Mouse (Mus musculus) liver, embryonic 12.5 days (tissue): Measurements from ENCODE around the gene Msl1. TPM values are rescaled to one million over a fixed set of nuclear protein-coding genes. Genes with fewer than 3 reads are reported as not detected.
A peak's percentile ranks its signal among the peaks of the same experiment; 100 is the strongest.

Source experiments
- ATAC-seq: fragments of 200-750 bp; cut with Nextera tagmentation; 2 replicates; pipeline ENCODE4 v1.8.0; 2017; ENCODE audit warnings: moderate number of reproducible peaks, mild to moderate bottlenecking, moderate library complexity
- H3K27ac ChIP-seq: fragments of 300-500 bp; sonication (generic); 2 replicates; pipeline ENCODE4 v1.5.1; 2016; ENCODE audit warnings: mild to moderate bottlenecking
- H3K27me3 ChIP-seq: fragments of 300-500 bp; sonication (generic); replicated peaks from 2 replicates; pipeline ENCODE4 v1.6.1; 2016; ENCODE audit warnings: mild to moderate bottlenecking, moderate library complexity
- H3K36me3 ChIP-seq: fragments of 300-500 bp; sonication (generic); 2 replicates; pipeline ENCODE4 v1.6.1; 2016; ENCODE audit warnings: mild to moderate bottlenecking, moderate library complexity
- H3K4me1 ChIP-seq: fragments of 300-500 bp; sonication (generic); 2 replicates; pipeline ENCODE4 v1.6.1; 2016
- H3K4me2 ChIP-seq: fragments of 300-500 bp; sonication (generic); 2 replicates; pipeline ENCODE4 v1.6.1; 2016; ENCODE audit warnings: mild to moderate bottlenecking, moderate library complexity
- H3K4me3 ChIP-seq: fragments of 300-500 bp; sonication (generic); 2 replicates; pipeline ENCODE4 v1.5.1; 2016; ENCODE audit warnings: mild to moderate bottlenecking, moderate library complexity
- H3K9ac ChIP-seq: fragments of 300-500 bp; sonication (generic); 2 replicates; pipeline ENCODE4 v1.6.1; 2016; ENCODE audit warnings: mild to moderate bottlenecking, moderate library complexity
- H3K9me3 ChIP-seq: fragments of 300-500 bp; sonication (generic); replicated peaks from 2 replicates; pipeline ENCODE4 v1.6.1; 2016; ENCODE audit warnings: mild to moderate bottlenecking, moderate library complexity
- WGBS: fragments of 180-500 bp; shearing (Covaris S2); methylation state at CpG from one replicate; pipeline ENCODE4 v1.1.7; 2016; ENCODE audit not compliant: insufficient replicate concordance; 5-methylcytosine and 5-hydroxymethylcytosine counted together
- polyA plus RNA-seq: library from polyadenylated mRNA; unstranded; fragments of >200 nt; fragmentation: Nextera tagmentation; extraction: Ambion mirVana; gene quantifications from 2 replicates; pipeline ENCODE4 v1.2.1, GENCODE M21; 2016

Gene Msl1
- polyA plus RNA-seq, 1 experiment from 2014 or later, result 11.5 TPM

DNA sequence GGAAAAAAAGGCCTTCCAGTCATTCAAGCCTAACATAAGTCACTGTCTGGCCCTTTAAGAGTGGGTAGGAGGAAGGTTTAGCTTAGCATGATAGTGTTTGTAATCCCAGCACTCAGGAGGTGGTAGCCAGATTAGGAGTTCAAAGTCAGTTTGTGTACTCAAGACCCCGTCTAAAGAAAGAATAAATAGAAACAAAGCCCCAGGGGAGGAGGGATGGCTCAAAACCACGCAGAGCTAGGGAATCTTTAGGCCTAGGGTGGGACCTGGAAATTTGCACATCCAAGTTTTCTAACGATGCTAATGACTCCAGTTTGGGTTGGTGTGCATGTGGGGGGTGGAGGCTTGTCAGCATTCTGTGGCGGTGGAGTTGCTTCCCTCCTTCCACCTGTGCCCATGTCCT is 3.2 kb upstream of the Msl1 start:
- WGBS, result 32% methylated on average over 4 of the region's 4 CpGs
- no peak overlapping the region for H3K4me2 ChIP-seq

DNA sequence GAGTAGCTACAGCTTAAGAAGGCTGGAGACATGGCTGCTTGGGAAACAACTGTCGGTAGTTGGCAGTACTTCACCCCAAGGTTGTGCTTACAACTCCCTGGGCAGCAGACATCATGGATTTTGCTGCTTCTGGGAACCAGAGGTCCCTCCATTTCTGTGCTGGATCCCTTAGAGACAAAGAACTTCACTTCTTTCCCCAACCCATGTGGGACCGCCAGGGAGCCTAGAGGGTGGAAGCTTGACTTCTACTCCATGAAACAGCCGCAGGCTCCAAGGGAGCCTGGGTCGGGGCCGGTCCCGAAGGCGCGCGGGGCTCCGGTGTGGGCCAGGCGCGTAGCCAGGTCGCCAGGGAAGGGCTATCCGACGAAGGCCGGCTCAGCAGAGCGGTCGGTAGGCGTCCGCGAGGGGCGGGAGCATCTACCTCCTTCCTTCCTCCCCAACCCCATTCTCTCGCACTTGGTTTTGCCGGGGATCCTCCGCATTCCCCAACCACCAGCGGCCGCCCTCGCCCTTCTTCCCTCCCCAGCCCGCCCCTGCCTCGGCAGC is 774 bp upstream of the Msl1 start:
- H3K4me2 ChIP-seq, result peak overlapping the region; percentile 96
- WGBS, result under 1% methylated on average over 30 of the region's 30 CpGs
- no peaks in the 10 kb centered on the region for H3K9me3 ChIP-seq
- H3K27ac ChIP-seq, result peak overlapping the region; percentile 98
- H3K36me3 ChIP-seq, result peaks cover 22% of the 10 kb centered on the region
- peak overlapping the region; percentile 91 for H3K4me3 ChIP-seq
- peak; percentile 68 for ATAC-seq
- no peaks in the 10 kb centered on the region for H3K27me3 ChIP-seq
- H3K4me1 ChIP-seq, result peaks cover 73% of the 10 kb centered on the region
- H3K9ac ChIP-seq, result peak overlapping the region; percentile 99

More for the DNA sequence above, 3.2 kb upstream of the Msl1 start:
- no peak overlapping the region for H3K27ac ChIP-seq
- H3K9me3 ChIP-seq, result no peaks in the 10 kb centered on the region
- no peaks in the 10 kb centered on the region for H3K27me3 ChIP-seq
- H3K4me1 ChIP-seq, result peaks cover 78% of the 10 kb centered on the region
- no peak overlapping the region for H3K9ac ChIP-seq
- H3K36me3 ChIP-seq, result no peaks in the 10 kb centered on the region
- no peak for ATAC-seq
- H3K4me3 ChIP-seq, result no peak overlapping the region

DNA sequence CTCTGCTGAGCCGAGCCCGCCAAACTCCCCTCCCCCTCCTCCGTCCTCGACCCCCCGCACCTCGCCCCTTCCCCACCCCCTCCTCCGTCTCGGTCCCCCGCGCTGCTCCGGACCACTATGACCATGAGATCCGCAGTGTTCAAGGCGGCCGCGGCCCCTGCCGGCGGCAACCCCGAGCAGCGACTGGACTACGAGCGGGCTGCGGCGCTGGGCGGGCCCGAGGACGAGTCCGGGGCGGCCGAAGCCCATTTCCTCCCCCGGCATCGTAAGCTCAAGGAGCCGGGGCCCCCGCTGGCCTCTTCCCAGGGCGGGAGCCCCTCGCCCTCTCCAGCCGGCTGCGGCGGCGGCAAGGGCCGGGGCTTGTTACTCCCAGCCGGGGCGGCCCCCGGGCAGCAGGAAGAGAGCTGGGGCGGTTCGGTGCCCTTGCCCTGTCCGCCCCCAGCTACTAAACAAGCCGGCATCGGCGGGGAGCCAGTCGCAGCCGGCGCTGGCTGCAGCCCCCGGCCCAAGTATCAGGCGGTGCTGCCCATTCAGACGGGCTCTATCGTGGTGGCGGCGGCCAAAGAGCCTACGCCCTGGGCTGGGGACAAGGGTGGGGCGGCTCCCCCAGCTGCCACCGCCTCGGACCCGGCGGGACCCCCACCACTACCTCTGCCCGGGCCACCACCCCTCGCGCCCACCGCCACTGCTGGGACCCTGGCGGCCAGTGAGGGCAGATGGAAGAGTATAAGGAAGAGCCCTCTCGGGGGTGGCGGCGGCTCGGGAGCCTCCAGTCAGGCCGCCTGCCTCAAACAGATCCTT is 598 bp downstream of the Msl1 start:
- Histone ChIP-seq H3K4me3 (peak overlapping the region; percentile 91), H3K4me2 (peak overlapping the region; percentile 96), H3K27ac (peak overlapping the region; percentile 98), H3K36me3 (peaks cover 36% of the 10 kb centered on the region), H3K27me3 (no peaks in the 10 kb centered on the region), H3K9ac (peak overlapping the region; percentile 99), H3K9me3 (no peaks in the 10 kb centered on the region), H3K4me1 (peaks cover 59% of the 10 kb centered on the region)
- under 1% methylated on average over 71 of the region's 74 CpGs for WGBS
- ATAC-seq, result peak; percentile 66

DNA sequence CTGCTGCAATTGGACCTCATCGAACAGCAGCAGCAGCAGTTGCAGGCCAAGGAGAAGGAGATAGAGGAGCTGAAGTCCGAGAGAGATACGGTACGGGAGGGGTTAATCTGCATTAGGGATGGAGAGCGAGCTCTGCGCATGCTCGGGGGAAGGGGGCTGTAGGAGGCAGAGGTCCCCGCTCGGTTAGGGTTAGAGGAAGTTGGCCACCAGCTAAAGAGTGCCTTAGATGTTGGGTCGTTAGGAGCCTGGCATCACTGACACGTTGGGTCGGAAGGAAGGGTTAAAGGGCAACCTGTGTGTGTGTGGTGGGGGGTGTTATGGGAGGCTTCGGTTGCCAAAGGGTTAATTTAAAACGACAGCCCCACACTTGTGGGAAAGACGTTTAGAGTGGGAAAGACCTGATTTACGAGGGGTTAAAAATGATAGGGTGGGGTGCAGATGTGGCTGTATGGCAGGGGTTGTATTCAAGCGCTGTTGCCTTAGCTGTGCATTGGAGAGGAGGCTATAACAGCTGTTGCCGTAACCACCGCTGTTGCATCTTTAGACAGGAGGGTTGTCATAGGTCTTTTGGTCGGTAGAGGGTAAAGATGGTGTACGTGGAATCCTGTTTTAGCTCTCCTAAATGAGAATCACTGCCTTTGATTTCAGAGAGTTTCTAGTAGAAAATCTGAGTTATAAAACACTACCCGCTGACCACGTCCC is 1.4 kb downstream of the Msl1 start:
- no peaks in the 10 kb centered on the region for H3K27me3 ChIP-seq
- peak overlapping the region; percentile 98 for H3K27ac ChIP-seq
- H3K4me3 ChIP-seq, result peak overlapping the region; percentile 91
- 5% methylated on average over 23 of the region's 23 CpGs for WGBS
- H3K9ac ChIP-seq, result peak overlapping the region; percentile 99
- ATAC-seq, result peak; percentile 3; the same call in 1 of the 2 replicates
- peaks cover 43% of the 10 kb centered on the region for H3K36me3 ChIP-seq
- peaks cover 52% of the 10 kb centered on the region for H3K4me1 ChIP-seq
- peak overlapping the region; percentile 96 for H3K4me2 ChIP-seq
- no peaks in the 10 kb centered on the region for H3K9me3 ChIP-seq

DNA sequence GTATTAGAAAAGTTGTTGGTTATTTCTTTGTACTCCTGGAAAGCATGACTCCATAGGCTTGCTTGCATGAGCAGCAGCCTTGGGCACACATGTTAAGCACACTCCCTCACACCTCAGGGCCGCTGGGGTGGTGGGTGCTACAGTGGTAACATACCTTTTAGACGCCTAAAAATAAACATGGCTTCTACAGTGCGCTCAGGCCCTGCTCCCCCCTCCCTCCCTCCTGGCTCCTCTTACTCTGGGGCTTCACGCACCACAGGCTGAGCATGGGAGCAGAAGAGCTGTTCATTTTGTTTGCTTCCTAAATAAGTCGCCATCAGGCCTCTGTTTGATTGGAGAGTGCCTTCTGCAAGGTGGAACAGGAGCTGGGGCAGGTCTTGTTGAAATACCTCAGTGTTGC is 2.0 kb downstream of the Msl1 start:
- H3K9ac ChIP-seq, result peak overlapping the region; percentile 99
- peaks cover 45% of the 10 kb centered on the region for H3K4me1 ChIP-seq
- H3K27ac ChIP-seq, result peak overlapping the region; percentile 98
- no peaks in the 10 kb centered on the region for H3K9me3 ChIP-seq
- no peak for ATAC-seq
- peak overlapping the region; percentile 91 for H3K4me3 ChIP-seq
- 15% methylated on average over 5 of the region's 5 CpGs for WGBS
- no peaks in the 10 kb centered on the region for H3K27me3 ChIP-seq
- H3K36me3 ChIP-seq, result peaks cover 50% of the 10 kb centered on the region
- H3K4me2 ChIP-seq, result peak overlapping the region; percentile 96

DNA sequence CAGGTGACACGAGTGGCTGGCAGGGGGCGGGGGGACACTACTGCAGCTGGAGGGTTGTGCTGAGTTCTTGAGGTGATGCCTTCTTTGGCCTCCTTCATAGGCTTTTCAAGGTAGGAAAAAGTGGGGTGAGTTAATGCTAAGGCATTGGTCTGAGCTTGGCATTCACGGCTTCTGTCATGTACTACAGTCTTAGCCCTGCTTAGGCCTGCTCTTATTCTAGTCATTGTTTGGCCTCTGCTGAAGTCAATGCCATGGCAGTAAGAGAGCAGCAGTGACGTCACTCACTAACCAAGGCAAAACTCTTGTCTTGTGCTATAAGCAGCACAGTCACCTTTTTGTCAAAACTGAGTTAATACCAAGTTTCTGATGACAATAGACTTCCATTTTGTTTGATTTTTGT is 2.6 kb downstream of the Msl1 start:
- ATAC-seq, result no peak
- H3K9ac ChIP-seq, result peak overlapping the region; percentile 99; the same call in 1 of the 2 replicates
- peak overlapping the region; percentile 91 for H3K4me3 ChIP-seq
- H3K27ac ChIP-seq, result peak overlapping the region; percentile 98; the same call in 1 of the 2 replicates
- H3K27me3 ChIP-seq, result no peaks in the 10 kb centered on the region
- peaks cover 56% of the 10 kb centered on the region for H3K36me3 ChIP-seq
- 59% methylated on average over 4 of the region's 4 CpGs for WGBS
- no peaks in the 10 kb centered on the region for H3K9me3 ChIP-seq
- peaks cover 42% of the 10 kb centered on the region for H3K4me1 ChIP-seq
- H3K4me2 ChIP-seq, result peak overlapping the region; percentile 96

DNA sequence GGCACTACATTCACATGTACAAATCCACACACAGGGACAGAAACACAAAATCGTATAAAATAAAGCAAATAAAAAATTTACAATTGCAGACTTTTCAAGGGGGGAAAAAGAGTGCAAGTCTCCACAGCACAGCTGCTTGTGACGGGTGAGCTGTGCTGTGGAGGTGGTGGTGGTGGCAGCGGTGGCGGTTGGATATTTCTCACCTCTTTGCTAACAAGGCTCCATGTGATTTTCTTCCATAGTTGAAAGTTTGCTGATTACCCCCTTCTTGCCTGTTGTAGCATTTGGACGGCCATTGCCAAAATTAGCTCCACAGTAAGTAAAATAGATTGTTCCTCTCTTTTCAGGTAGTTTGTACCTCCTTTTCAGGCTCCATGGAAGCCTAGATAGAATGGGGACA is 9.3 kb downstream of the Msl1 start, which contains the start of gene Casc3:
Gene Casc3 (plus strand): TSS at position 301 of the 400 bp plus-strand sequence.
- no peak within 1 kb of the TSS for H3K27ac ChIP-seq
- WGBS, result 89% methylated on average over 5 of the region's 5 CpGs
- no peak for ATAC-seq

DNA sequence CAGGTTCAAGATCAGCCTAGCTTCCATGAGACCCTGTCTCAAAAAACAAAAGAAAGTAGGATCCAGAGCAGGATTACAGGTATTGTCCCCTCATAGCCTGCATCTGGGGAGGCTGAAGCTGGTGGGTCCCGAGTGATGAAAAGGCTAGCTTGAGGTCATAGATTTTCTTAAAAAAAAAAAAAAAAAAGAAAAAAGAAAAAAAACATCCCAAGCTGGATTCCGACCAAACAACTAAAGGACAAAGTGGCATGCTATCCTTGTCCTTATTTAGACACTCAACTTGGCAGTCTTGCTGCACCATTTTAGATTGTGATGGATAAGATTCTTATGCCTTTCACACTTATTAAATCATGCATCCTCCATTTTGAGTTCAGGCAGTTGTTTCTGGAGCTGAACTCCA is 13.1 kb downstream of the Msl1 start:
- Histone ChIP-seq H3K27ac (peak overlapping the region; percentile 97), H3K9me3 (no peaks in the 10 kb centered on the region), H3K9ac (peak overlapping the region; percentile 94; the same call in 1 of the 2 replicates), H3K4me1 (peaks cover 43% of the 10 kb centered on the region), H3K4me2 (peak overlapping the region; percentile 74), H3K27me3 (no peaks in the 10 kb centered on the region), H3K36me3 (peaks cover 73% of the 10 kb centered on the region), H3K4me3 (peak overlapping the region; percentile 88)
- no peak for ATAC-seq
- 77% methylated on average over 2 of the region's 2 CpGs for WGBS

More for the DNA sequence above, 9.3 kb downstream of the Msl1 start, which contains the start of gene Casc3:
- Histone ChIP-seq H3K36me3 (peaks cover 86% of the 10 kb centered on the region), H3K9me3 (no peaks in the 10 kb centered on the region), H3K4me2 (no peak within 1 kb of the TSS), H3K4me3 (no peak within 1 kb of the TSS), H3K4me1 (peaks cover 23% of the 10 kb centered on the region), H3K27me3 (no peaks in the 10 kb centered on the region), H3K9ac (no peak within 1 kb of the TSS)

DNA sequence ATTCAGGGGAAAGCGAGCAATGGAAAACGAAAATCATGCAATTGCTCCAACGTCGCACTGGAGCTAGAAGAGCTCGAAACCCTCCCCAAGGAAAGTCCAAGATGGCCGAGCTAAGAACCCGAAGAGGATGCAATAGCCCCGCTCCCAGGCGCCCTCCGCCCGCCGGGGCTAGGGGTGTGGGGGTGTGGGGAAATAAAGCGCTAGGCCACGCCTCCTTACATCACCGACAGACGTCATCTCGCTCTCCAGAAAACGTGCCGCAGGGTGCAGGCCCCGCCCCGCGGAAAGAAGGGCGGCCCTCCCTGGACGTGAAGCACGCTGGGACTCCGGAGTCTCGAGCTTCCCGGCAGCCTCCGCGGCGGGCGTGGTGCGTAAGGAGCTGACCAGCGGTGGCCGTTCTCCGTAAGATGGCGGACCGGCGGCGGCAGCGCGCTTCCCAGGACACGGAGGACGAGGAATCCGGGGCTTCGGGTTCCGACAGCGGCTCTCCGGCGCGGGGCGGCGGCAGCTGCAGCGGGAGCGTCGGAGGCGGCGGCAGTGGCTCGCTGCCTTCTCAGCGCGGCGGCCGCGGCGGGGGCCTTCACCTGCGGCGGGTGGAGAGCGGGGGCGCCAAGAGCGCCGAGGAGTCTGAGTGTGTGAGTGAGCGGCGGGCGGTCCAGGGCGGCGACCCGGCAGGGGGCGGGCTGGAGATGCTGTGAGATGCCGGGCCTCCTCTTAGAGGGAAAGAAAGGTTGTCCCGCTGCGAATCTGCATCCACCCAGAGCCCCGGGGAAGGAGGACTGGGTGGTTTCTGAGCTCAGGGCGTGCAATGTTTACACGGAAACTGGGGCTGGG is 14.4 kb downstream of the Msl1 start:
- H3K9ac ChIP-seq, result peak overlapping the region; percentile 94
- peaks cover 43% of the 10 kb centered on the region for H3K4me1 ChIP-seq
- peak; percentile 99 for ATAC-seq
- no peaks in the 10 kb centered on the region for H3K27me3 ChIP-seq
- no peaks in the 10 kb centered on the region for H3K9me3 ChIP-seq
- H3K4me3 ChIP-seq, result peak overlapping the region; percentile 88
- peaks cover 73% of the 10 kb centered on the region for H3K36me3 ChIP-seq
- H3K4me2 ChIP-seq, result peak overlapping the region; percentile 74
- 1% methylated on average over 81 of the region's 84 CpGs for WGBS
- H3K27ac ChIP-seq, result peak overlapping the region; percentile 97

DNA sequence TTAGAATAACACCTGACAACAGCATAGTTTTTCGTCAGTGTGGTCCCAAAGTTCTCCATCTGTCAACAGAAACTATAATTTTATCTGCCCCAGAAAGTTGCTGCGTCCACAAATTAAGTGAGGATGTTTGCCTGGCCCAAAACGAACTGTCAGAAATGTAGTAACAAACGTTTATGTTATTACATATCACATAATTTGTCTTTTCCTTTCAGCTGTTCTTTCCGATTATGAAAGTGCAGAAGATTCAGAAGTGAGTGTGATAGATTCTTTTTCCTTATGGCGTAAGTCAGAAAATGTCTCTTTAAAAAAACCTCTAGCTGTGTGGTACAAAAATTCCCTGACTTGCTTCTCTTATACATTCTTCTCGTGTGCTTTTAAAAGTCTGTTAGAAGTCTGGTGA is 15.4 kb downstream of the Msl1 start:
- H3K4me2 ChIP-seq, result peak overlapping the region; percentile 74
- 60% methylated on average over 7 of the region's 7 CpGs for WGBS
- H3K27me3 ChIP-seq, result no peaks in the 10 kb centered on the region
- H3K4me1 ChIP-seq, result peaks cover 39% of the 10 kb centered on the region
- peak overlapping the region; percentile 88 for H3K4me3 ChIP-seq
- no peak for ATAC-seq
- peaks cover 73% of the 10 kb centered on the region for H3K36me3 ChIP-seq
- H3K9ac ChIP-seq, result peak overlapping the region; percentile 94
- H3K9me3 ChIP-seq, result no peaks in the 10 kb centered on the region
- H3K27ac ChIP-seq, result peak overlapping the region; percentile 97

DNA sequence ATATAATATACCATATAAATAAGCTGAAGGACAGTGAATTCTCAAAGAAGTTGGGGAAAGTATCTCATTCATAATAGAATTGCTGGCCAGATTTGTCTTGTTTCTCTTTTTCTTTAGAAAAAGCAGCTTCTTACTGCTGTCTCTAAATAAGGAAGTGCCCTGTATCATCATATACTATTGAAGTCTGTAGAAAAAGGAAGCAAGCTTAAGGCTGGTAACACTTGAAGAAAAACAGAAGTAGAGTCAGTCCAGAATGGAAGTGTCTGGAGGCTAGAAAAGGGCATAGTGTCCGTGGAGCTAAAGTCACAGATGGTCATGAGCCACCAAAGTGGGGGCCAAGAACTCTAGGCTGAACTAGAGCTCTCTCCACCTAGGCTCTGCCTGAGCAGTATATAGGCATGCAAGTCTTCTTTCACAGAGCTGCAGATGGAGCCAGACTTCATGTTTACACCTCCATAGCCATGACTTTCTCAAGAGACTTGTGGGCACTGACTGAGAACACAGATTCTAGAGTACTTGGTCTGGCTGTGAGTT is 21.5 kb downstream of the Msl1 start:
- H3K9me3 ChIP-seq, result no peaks in the 10 kb centered on the region
- H3K9ac ChIP-seq, result no peak overlapping the region
- no peak overlapping the region for H3K4me3 ChIP-seq
- peaks cover 99% of the 10 kb centered on the region for H3K36me3 ChIP-seq
- no peak for ATAC-seq
- WGBS, result 55% methylated on average over 1 of the region's 1 CpGs
- H3K27ac ChIP-seq, result no peak overlapping the region
- H3K4me2 ChIP-seq, result no peak overlapping the region
- H3K27me3 ChIP-seq, result no peaks in the 10 kb centered on the region
- H3K4me1 ChIP-seq, result peaks cover 20% of the 10 kb centered on the region
